Mouse (Mus musculus) heart, adult 9 months (tissue): ENCODE measurements at regions not wholly inside any gene's neighbourhood (a gene's known extent, or its start where the extent isn't known, plus 50 kb on each side); places are given as distances from the start of the nearest gene placed in this dataset.
"Not testable (repeated sequence)": the region's sequence is repeated elsewhere in the genome, so short reads cannot be mapped to it uniquely, and the experiment has no call there.

Experiments used
- DNase-seq, 2 experiments: peaks; one replicate each; pipeline ENCODE4 v3.0.0; 2022; ENCODE audit warnings: low spot score in 2 of 2

DNA sequence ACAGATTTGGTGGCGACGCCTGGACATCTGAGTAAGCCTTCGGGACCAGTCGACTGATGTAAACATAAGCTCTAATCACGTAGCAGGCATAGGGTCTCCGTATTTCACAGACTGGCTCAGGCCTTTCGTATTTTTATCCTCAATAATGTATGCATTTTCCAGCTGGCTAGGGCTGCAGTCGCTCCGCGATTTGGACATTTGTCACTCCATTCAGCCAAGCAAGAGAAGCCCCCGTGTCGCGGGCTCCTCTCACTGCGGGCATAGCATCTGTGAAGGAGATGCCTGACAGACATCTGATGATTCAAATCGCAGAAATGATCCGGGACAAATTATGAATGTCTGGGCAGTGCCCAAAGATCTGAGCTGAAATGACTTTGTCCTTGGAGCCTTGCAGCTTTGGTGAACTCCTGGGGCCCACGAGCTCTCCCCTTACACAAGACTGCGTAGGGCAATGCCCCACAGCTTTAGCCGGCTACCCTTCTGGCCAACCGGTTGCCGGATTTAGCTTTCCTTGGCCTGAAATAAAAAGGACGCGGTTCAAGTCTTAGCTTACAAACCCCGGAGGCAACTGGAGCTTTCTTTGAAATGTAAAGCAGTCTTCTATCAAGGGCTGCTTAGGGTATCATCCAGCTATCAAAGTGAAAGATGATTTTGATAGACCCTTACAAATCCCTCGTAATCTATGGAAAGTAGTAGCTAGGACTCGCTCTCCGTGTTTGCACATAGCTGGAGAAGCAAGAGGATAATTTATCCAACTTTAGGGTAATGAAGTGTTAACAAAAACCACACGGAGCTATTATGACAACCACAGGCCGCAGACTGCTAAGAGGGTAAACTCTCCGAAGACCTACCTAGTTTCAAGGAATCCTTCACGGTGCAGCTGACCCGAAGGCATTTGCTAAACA is 270.6 kb downstream of the Etnk1 start:
- DNase-seq: no peak

GRCm38 (mm10) chr6:143438272-143438591 is 271.2 kb downstream of the Etnk1 start:
- no peak for DNase-seq

DNA sequence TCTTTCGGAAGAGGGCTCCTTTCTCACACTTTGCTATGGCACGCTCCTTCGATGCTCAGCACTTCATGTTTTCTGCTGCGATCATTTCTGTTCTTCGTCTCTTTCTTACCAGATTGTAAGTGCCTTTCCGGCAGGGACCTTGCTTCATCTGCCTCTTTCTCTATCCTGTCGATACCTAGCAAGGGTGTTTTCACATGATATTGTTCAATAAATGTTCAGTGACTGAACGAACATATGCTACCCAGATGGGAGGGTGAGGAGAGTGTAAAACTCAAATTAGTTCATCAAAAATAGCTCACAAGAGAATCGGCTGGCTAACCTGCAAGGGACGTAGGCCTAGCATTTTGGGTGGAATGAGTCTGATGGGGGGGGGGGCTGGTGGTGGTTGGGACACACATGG is 272.5 kb downstream of the Etnk1 start:
- DNase-seq: no peak

GRCm38 (mm10) chr6:143440237-143440950 is 273.4 kb downstream of the Etnk1 start:
- DNase-seq: no peak

GRCm38 (mm10) chr6:143442361-143442760 is 275.3 kb downstream of the Etnk1 start:
- DNase-seq: no peak

DNA sequence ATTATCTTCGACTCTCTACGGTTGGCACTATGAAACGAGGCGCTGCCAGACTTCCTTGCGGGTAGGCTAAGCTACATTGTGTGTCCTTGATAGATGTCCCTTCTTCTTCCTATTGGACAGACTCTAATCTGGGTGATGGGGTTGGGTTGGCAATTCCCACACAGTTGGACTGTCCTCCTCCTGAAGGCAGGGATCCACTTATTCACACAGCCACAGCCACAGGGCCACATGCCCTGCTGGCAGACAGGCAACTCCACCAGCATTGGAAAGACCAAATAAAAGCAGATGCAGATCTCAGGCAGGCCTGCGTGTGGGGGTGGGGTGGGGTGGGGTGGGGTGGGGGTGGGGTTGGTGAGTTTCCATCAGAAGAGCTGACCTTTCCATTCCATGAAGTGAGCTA is 276.4 kb downstream of the Etnk1 start:
- no peak for DNase-seq

GRCm38 (mm10) chr6:143444782-143445181 is 277.8 kb downstream of the Etnk1 start:
- no peak for DNase-seq

DNA sequence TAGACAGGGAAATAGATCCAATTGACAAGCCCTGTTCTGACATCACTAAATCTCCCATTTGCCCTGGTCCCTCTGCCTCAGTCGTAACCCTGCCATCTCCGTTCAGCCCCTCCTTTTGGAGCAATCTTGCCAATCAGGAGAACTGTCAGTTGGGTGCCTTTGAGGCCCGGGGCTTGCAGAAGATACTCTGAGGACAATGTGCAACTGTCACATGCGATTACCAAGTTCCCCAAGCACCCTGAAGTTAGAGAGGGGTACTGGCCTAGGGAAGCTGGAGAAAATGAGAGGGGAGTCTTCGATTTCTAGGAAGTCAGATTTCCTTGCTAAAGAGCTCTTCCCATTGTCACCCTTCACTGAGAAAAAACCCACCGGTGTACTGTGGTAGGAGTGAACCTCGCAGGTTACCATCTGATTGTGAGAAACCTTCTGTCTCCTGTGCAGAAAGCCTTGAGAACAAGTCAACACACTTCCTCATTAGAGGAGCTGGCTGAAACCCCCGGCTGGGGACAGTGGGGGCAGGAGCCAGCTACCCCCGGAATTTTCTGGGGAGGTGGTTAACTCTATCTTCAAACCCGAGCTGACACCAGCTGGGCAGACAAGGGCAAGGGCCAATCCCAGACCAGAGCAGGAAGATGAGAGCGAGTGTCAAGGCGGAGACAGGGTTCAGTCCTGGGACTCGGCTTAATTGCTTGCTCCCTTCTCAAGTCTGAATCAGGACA is 279.0 kb downstream of the Etnk1 start:
- DNase-seq: no peak

- DNase-seq: no peak
Measured at GRCm38 (mm10) chr6:143447060-143447459, 280.0 kb downstream of the Etnk1 start.

GRCm38 (mm10) chr6:143449071-143449470 is 282.1 kb downstream of the Etnk1 start:
- DNase-seq: no peak

DNA sequence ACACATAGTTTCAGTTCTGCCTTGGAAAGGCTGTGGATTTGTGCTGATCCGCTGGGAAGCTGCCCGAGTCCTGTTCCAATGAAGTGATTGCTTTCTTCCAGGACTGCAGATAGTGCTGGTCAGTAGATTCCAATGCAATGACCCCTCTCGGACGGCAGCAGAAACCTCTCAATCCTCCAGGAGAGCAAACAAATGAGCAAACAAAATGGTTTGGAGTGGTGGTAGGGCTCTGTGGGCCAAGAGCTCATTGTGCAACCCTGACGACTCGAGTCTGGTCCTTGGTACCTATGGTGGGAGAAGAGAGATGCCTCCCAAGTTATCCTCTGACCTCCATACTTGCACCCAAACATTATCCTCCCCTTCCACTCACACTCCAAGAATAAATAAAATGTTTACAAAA is 284.8 kb downstream of the Etnk1 start:
- DNase-seq: no peak

DNA sequence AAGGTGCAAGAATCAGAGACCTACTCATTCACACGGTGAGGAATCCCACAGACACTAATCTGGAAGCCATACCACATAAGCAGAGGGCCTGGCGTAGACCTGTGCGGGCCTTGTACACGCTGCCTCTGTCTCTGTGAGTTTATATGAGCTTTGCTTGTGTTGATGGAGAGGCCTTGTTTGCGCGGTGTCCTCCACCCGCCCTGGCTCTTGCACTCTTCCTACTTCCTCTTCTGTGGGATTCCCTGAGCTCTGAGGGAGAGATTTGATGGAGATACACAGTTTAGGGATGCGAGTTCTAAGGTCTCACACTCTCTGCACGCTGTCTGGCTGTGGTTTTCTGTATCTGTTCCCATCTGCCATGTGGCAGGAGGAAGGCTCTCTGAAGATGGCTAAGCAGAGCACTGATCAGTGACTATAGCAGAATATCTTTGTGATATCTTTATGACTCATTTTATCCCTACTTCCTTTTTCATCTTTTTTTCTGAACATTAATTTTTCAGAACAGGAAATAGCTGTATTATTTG is 287.7 kb downstream of the Etnk1 start:
- DNase-seq: no peak

DNA sequence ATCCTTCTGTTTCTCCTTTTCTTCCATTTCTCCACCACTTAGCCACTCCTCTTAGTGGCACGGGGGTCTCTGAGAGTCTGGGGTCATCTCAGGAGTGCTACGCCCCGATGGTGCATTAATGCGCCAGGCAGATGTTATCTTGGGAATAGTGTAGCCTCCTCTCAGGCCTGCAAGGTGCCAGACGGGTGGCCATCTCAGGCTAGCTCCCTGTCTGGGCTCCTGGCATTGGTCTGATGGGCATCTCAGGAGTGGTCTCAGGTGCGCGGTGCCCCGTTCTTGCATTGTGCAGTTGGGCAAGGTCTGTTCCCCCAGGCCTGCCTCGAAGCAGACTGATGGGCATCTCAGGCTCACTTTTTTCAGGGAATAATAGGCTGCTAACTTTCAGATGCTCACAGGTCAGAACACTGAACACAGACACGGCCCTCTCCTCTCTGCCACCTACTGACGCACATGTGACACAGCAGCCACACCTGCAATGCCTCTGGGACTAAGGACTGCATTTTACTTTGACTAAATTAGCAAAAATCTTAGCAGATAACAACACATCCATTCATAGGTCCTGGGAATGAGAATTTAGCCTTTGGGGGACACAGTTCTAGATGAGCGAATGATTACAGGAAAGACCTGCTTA is 298.0 kb downstream of the Etnk1 start:
- no peak for DNase-seq

- not testable (repeated sequence) for DNase-seq
Measured at GRCm38 (mm10) chr6:143472676-143473075, 305.7 kb downstream of the Etnk1 start.

DNA sequence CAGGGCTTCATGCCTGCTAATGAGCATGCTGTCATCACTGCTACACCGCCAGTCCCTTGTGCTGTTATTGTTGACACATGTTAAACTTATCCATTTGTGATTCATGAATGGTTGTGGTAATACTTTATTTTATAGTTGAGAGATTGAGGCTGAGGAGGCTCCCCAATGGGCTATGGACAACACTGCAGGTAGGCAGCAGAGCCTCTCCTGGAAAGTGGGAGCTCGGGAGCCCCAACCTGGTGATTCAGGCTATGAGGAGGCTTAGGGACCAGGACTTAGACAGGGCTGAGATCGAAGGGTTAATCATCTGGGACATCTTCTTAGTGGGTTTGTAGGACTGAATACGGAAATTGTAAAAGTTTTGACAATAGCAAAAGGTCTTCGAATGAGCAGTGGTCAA is 307.4 kb downstream of the Etnk1 start:
- no peak for DNase-seq

DNA sequence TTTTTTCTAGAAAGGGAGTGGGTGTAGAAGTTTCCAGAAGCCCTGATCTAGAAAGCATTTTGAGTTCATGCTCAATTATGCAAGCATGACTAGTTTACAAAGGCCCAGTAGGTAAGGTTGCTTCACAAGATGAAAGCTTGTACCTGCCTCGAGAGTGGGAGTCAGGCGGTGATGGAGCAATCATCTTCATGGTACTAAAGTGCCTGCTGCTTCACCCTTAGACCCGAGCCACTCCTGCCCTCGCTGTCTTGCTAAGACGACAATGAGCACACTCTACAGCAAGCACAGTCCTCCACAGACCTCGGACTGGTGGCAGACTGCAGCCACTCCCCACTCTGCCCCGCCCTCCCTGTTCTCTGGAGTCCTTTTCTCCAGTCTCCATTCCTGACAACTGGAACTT is 308.3 kb downstream of the Etnk1 start:
- no peak for DNase-seq

- no peak for DNase-seq
Measured at GRCm38 (mm10) chr6:143477396-143477795, 310.4 kb downstream of the Etnk1 start.

DNA sequence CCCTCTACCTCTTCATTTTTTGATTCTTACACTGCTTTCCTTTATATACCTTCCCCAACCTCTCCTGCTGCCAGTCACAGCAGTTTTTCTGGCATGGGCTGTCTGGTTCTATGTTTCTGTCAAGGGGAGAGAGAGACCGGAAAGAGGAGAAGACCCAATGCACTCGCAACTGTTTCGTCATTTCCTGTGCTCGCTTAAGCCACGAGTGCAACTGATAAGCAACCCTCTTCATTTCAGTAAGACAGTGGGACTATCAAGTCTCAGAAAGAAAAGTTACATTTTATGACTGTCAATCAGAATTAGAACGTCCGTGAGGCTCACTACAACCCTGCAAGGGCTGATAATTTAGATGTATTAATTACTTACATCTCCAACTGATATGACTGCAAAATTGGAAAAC is 312.2 kb downstream of the Etnk1 start:
- DNase-seq: no peak

GRCm38 (mm10) chr6:143479701-143480388 is 312.8 kb downstream of the Etnk1 start:
- no peak for DNase-seq

GRCm38 (mm10) chr6:143482272-143482671 is 315.3 kb downstream of the Etnk1 start:
- no peak for DNase-seq

DNA sequence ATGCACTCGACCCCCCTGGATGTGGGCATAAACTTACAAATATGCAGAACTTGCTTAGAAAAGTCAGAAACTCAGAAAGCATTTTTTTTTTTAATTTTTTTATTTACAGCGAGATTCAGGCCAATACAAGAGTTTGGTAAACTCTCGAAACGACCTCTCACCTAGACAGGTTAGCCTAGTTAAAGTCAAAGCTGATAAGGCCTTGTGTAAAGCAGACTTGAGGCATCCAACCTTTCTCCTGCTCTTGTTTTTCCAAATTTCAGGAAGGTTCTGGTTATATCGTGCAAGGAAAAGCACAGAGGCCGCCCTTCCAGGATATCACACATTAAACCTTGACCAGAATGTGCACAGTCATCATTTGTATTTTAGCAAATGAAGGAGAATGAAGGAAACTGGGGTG is 315.8 kb downstream of the Etnk1 start:
- no peak for DNase-seq
